Mouse (Mus musculus) lung, embryonic 16.5 days (tissue): ENCODE measurements around the gene Klra8. TPM values are rescaled to one million over a fixed set of nuclear protein-coding genes. Genes with fewer than 3 reads are reported as not detected.
"Not testable (repeated sequence)": the region's sequence is repeated elsewhere in the genome, so short reads cannot be mapped to it uniquely, and the experiment has no call there.

Experiments used
- ATAC-seq: fragments of 200-750 bp; cut with Nextera tagmentation; 2 replicates; pipeline ENCODE4 v1.8.0; 2017; ENCODE audit warnings: low read depth, mild to moderate bottlenecking, moderate library complexity
- H3K27ac ChIP-seq: fragments of 300-500 bp; sonication (generic); 2 replicates; pipeline ENCODE4 v1.5.1; 2014; ENCODE audit warnings: mild to moderate bottlenecking, control low read depth, low read length
- H3K27me3 ChIP-seq: fragments of 300-500 bp; sonication (generic); 2 replicates; pipeline ENCODE4 v1.6.1; 2014; ENCODE audit warnings: low read depth, low read length, mixed read lengths; ENCODE audit not compliant: control insufficient read depth, insufficient read depth
- H3K36me3 ChIP-seq: fragments of 300-500 bp; sonication (generic); 2 replicates; pipeline ENCODE4 v1.6.1; 2014; ENCODE audit warnings: low read length; ENCODE audit not compliant: control insufficient read depth, insufficient read depth
- H3K4me1 ChIP-seq: fragments of 300-500 bp; sonication (generic); replicated peaks from 2 replicates; pipeline ENCODE4 v1.6.1; 2014; ENCODE audit warnings: low read length, mixed read lengths; ENCODE audit not compliant: control insufficient read depth, insufficient read depth
- H3K4me2 ChIP-seq: fragments of 300-500 bp; sonication (generic); 2 replicates; pipeline ENCODE4 v1.6.1; 2014; ENCODE audit warnings: low read depth, low read length, control low read depth
- H3K4me3 ChIP-seq: fragments of 300-500 bp; sonication (generic); 2 replicates; pipeline ENCODE4 v1.5.1; 2014; ENCODE audit warnings: mild to moderate bottlenecking, low read length, control low read depth
- H3K9ac ChIP-seq: fragments of 300-500 bp; sonication (generic); 2 replicates; pipeline ENCODE4 v1.6.1; 2014; ENCODE audit warnings: low read length, control low read depth
- H3K9me3 ChIP-seq: fragments of 300-500 bp; sonication (generic); 2 replicates; pipeline ENCODE4 v1.6.1; 2016; ENCODE audit warnings: low read length; ENCODE audit not compliant: control insufficient read depth
- WGBS: fragments of 180-500 bp; shearing (Covaris S2); extraction: QIAGEN DNeasy Blood & Tissue Kit; methylation state at CpG from one replicate; pipeline ENCODE4 v1.1.7; 2014; 5-methylcytosine and 5-hydroxymethylcytosine counted together
- polyA plus RNA-seq: library from polyadenylated mRNA; unstranded; fragments of >200 nt; fragmentation: Nextera tagmentation; extraction: Ambion mirVana; gene quantifications from 2 replicates; pipeline ENCODE4 v1.2.1, GENCODE M21; 2015

The Klra8 gene
- not detected in 2 replicates for polyA plus RNA-seq

GRCm38 (mm10) chr6:130129798-130130197 is at the start of gene Klra8:
TSS of gene Klra8 (minus strand) at chr6:130129898.
- H3K27ac ChIP-seq, H3K9ac ChIP-seq, ATAC-seq, H3K4me2 ChIP-seq, H3K9me3 ChIP-seq, H3K4me1 ChIP-seq, H3K36me3 ChIP-seq, H3K27me3 ChIP-seq, H3K4me3 ChIP-seq: not testable (repeated sequence)
- WGBS, result 60% methylated on average over 4 of the region's 4 CpGs

- Histone ChIP-seq H3K27me3 (no peaks in the 10 kb centered on the region), H3K27ac (no peak overlapping the region)
- WGBS, result 85% methylated on average over 1 of the region's 1 CpGs
Observed at GRCm38 (mm10) chr6:130110485-130110884, 19.2 kb downstream of the Klra8 start.

GRCm38 (mm10) chr6:130102743-130103142 is 27.0 kb downstream of the Klra8 start:
- H3K27ac ChIP-seq, H3K4me3 ChIP-seq, H3K36me3 ChIP-seq, H3K4me2 ChIP-seq, ATAC-seq, H3K4me1 ChIP-seq, H3K9me3 ChIP-seq, H3K27me3 ChIP-seq, H3K9ac ChIP-seq: not testable (repeated sequence)
- WGBS, result 77% methylated on average over 3 of the region's 3 CpGs

More at GRCm38 (mm10) chr6:130110485-130110884, 19.2 kb downstream of the Klra8 start:
- no peaks in the 10 kb centered on the region for H3K36me3 ChIP-seq
- no peak overlapping the region for H3K4me2 ChIP-seq
- no peak for ATAC-seq
- H3K9me3 ChIP-seq, result no peaks in the 10 kb centered on the region
- no peak overlapping the region for H3K9ac ChIP-seq
- H3K4me1 ChIP-seq, result no peaks in the 10 kb centered on the region
- no peak overlapping the region for H3K4me3 ChIP-seq

- no peak overlapping the region for H3K9ac ChIP-seq
- H3K36me3 ChIP-seq, result no peaks in the 10 kb centered on the region
- no peak overlapping the region for H3K27ac ChIP-seq
- no peak overlapping the region for H3K4me3 ChIP-seq
- H3K4me1 ChIP-seq, result no peaks in the 10 kb centered on the region
- H3K4me2 ChIP-seq, result no peak overlapping the region
- WGBS, result 69% methylated on average over 5 of the region's 5 CpGs
- no peak for ATAC-seq
- no peaks in the 10 kb centered on the region for H3K27me3 ChIP-seq
- no peaks in the 10 kb centered on the region for H3K9me3 ChIP-seq
Observed at GRCm38 (mm10) chr6:130092336-130092948, 37.3 kb downstream of the Klra8 start.

GRCm38 (mm10) chr6:130067171-130067570 is 62.5 kb downstream of the Klra8 start, which contains the start of gene Klra4:
TSS of gene Klra4 (minus strand) at chr6:130067271.
- 48% methylated on average over 1 of the region's 1 CpGs for WGBS

More at GRCm38 (mm10) chr6:130067171-130067570, 62.5 kb downstream of the Klra8 start, which contains the start of gene Klra4:
- not testable (repeated sequence) for H3K4me2 ChIP-seq, H3K4me1 ChIP-seq, H3K9me3 ChIP-seq, H3K27ac ChIP-seq, H3K27me3 ChIP-seq, H3K9ac ChIP-seq, H3K4me3 ChIP-seq, H3K36me3 ChIP-seq, ATAC-seq

Other genes starting within 250 kb of the Klra8 start
- not detected in 2 replicates for gene Klra5, start 212.2 kb downstream of the Klra8 start, polyA plus RNA-seq
- not detected in 2 replicates for gene Klra6, start 102.9 kb downstream of the Klra8 start, polyA plus RNA-seq
- not detected in 2 replicates for gene Klra4, start 62.6 kb downstream of the Klra8 start, polyA plus RNA-seq
- gene Klra9, start 63.2 kb upstream of the Klra8 start, polyA plus RNA-seq, result not detected in 2 replicates
- gene Klra7, start 103.4 kb upstream of the Klra8 start, polyA plus RNA-seq, result not detected in 2 replicates
- not detected in 2 replicates for gene Klra10, start 152.0 kb upstream of the Klra8 start, polyA plus RNA-seq
- not detected in 2 replicates for gene Klra3, start 207.7 kb upstream of the Klra8 start, polyA plus RNA-seq